Mouse (Mus musculus): ENCODE results near the gene Lamtor1. TPM values are rescaled to one million over a fixed set of nuclear protein-coding genes. Genes with fewer than 3 reads are reported as not detected.
"Not testable (repeated sequence)": the region's sequence is repeated elsewhere in the genome, so short reads cannot be mapped to it uniquely, and the experiment has no call there.

Gene Lamtor1
- total RNA-seq, 2 experiments from 2014 or later: 75.7 to 91.8 TPM

GRCm38 (mm10) chr7:101896104-101897066 is 9.3 kb upstream of the Lamtor1 start:
- peak; percentile 93 for ATAC-seq (replicated peaks; ENCODE audit: poor library complexity)

- no peak for ATAC-seq (replicated peaks; ENCODE audit: poor library complexity)
Measured at GRCm38 (mm10) chr7:101900331-101901097, 5.2 kb upstream of the Lamtor1 start.

GRCm38 (mm10) chr7:101901969-101902368 is 3.7 kb upstream of the Lamtor1 start:
- no peak for ATAC-seq (replicated peaks; ENCODE audit: poor library complexity)

- no peak for ATAC-seq (replicated peaks; ENCODE audit: poor library complexity)
Measured at GRCm38 (mm10) chr7:101902846-101903245, 2.9 kb upstream of the Lamtor1 start.

GRCm38 (mm10) chr7:101906287-101906681 is 580 bp downstream of the Lamtor1 start, which contains the start of gene Tomt:
Tomt (minus strand) TSS chr7:101906359.
- ATAC-seq (replicated peaks; ENCODE audit: poor library complexity): no peak

GRCm38 (mm10) chr7:101906696-101907095 is 992 bp downstream of the Lamtor1 start:
- no peak for ATAC-seq (replicated peaks; ENCODE audit: poor library complexity)

- peak; percentile 12; the same call in 1 of the 2 replicates for ATAC-seq (replicated peaks; ENCODE audit: poor library complexity)
Measured at GRCm38 (mm10) chr7:101908367-101908766, 2.7 kb downstream of the Lamtor1 start.

- no peak for ATAC-seq (replicated peaks; ENCODE audit: poor library complexity)
Measured at GRCm38 (mm10) chr7:101910138-101910537, 4.4 kb downstream of the Lamtor1 start.

GRCm38 (mm10) chr7:101911982-101912381 is 6.3 kb downstream of the Lamtor1 start:
- no peak for ATAC-seq (replicated peaks; ENCODE audit: poor library complexity)

GRCm38 (mm10) chr7:101918071-101918470 is 12.4 kb downstream of the Lamtor1 start:
- peak; percentile 94 for ATAC-seq (replicated peaks; ENCODE audit: poor library complexity)

GRCm38 (mm10) chr7:101925892-101926291 is 20.2 kb downstream of the Lamtor1 start:
- ATAC-seq (replicated peaks; ENCODE audit: poor library complexity): not testable (repeated sequence)

- no peak for ATAC-seq (replicated peaks; ENCODE audit: poor library complexity)
Measured at GRCm38 (mm10) chr7:101928093-101928492, 22.4 kb downstream of the Lamtor1 start.

- no peak for ATAC-seq (replicated peaks; ENCODE audit: poor library complexity)
Measured at GRCm38 (mm10) chr7:101932551-101932950, 26.8 kb downstream of the Lamtor1 start.

- ATAC-seq (replicated peaks; ENCODE audit: poor library complexity): peak; percentile 27
Measured at GRCm38 (mm10) chr7:101933300-101933699, 27.6 kb downstream of the Lamtor1 start.

- peak; percentile 98 for ATAC-seq (replicated peaks; ENCODE audit: poor library complexity)
Measured at GRCm38 (mm10) chr7:101933751-101934240, 28.1 kb downstream of the Lamtor1 start, which contains the start of the genes Lrrc51 and Numa1. Lrrc51 (minus strand) TSS chr7:101933895. Numa1 (plus strand) TSS chr7:101934111.

- ATAC-seq (replicated peaks; ENCODE audit: poor library complexity): no peak
Measured at GRCm38 (mm10) chr7:101935957-101936356, 30.3 kb downstream of the Lamtor1 start.

- ATAC-seq (replicated peaks; ENCODE audit: poor library complexity): no peak
Measured at GRCm38 (mm10) chr7:101936996-101937395, 31.3 kb downstream of the Lamtor1 start.

GRCm38 (mm10) chr7:101937569-101937968 is 31.9 kb downstream of the Lamtor1 start:
- ATAC-seq (replicated peaks; ENCODE audit: poor library complexity): no peak

GRCm38 (mm10) chr7:101938348-101938747 is 32.6 kb downstream of the Lamtor1 start:
- no peak for ATAC-seq (replicated peaks; ENCODE audit: poor library complexity)

- no peak for ATAC-seq (replicated peaks; ENCODE audit: poor library complexity)
Measured at GRCm38 (mm10) chr7:101939758-101940157, 34.1 kb downstream of the Lamtor1 start.

- ATAC-seq (replicated peaks; ENCODE audit: poor library complexity): peak; percentile 76
Measured at GRCm38 (mm10) chr7:101949008-101949407, 43.3 kb downstream of the Lamtor1 start.

Measured in megakaryocyte progenitor cell, adult 5-6 weeks (primary cell).